Mouse (Mus musculus): ENCODE data around the gene Mettl8. TPM values are rescaled to one million over a fixed set of nuclear protein-coding genes. Genes with fewer than 3 reads are reported as not detected.

Mettl8 gene
- polyA plus RNA-seq, 1 experiment = 1.4 TPM

DNA sequence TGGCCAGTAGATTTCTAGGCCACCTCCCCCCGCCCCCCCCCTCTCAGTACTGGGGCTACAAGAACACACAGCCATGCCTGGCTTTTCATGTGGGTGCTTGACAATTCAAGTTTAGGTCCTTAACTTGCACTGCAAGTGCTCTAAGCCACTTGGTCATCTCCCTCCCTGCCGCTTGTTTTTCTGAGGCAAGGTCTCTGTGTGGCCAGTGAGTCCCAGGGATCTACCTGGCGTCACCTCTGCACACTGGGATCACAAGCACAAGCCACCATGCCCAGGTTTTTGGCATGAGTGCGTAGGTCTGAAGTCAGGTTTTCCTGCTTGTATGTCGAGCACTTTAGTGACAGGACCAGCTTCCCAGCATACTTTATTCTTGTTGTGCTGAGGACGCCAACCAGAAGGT lies 31.4 kb downstream of the Mettl8 start:
- H3K27ac ChIP-seq (ENCODE audit: insufficient read depth, low read depth, low read length) = no peak overlapping the region
- WGBS = 94% methylated on average over 6 of the region's 6 CpGs
- TF ChIP-seq CTCF (IDR thresholded peaks at IDR 0.05; ENCODE audit: extremely low read depth, insufficient read length, insufficient replicate concordance, low read depth, low read length) (no peak), POLR2A (IDR thresholded peaks at IDR 0.05; ENCODE audit: low read depth, low read length) (no peak)
- H3K4me3 ChIP-seq (ENCODE audit: low read depth, low read length) = no peak overlapping the region
- no peaks in the 10 kb centered on the region for H3K4me1 ChIP-seq (ENCODE audit: control insufficient read depth, insufficient read depth, insufficient read length, low read length)
- H3K36me3 ChIP-seq (ENCODE audit: control insufficient read depth, insufficient read depth, low read length) = no peaks in the 10 kb centered on the region
- no peaks in the 10 kb centered on the region for H3K27me3 ChIP-seq (ENCODE audit: control insufficient read depth, insufficient read depth, low read length)

DNA sequence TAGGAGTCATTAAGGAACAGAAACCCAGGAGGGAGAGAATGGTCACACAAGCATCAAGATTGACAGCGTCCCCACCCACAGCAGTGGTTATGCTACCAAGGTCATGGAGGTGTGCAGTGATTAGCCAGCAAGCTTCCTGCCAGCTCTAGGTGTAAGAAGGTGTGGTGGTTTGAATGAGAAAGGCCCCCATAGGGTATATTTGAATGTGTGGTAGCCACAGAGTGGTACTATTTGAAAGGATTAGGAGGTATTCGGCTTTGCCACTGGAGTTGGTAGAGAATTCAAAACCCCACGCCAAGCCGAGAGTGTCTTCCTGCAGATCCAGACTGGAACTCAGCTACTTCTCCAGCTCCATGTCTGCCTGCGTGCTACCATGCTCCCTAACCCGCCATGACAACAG lies 32.4 kb downstream of the Mettl8 start:
- 92% methylated on average over 6 of the region's 6 CpGs for WGBS

DNA sequence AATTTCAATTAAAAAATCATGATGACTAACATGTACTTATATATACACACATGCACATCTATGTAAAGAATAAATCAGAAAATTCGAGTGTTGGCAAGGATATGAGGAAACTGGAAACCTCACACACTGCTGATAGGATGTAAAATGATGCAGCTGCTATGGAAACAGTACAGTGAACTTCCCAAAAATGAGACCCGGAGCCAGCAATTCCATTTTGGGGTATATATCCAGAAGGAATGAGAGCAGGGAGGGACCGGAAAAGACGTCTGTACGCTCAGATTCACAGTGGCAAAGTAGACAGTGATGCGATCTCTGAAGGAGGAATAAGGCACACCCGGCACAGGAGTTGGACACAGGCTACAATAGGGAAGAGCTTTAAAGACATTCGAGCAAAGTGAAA lies 34.7 kb downstream of the Mettl8 start:
- TF ChIP-seq POLR2A (IDR thresholded peaks at IDR 0.05; ENCODE audit: low read depth, low read length) (no peak), CTCF (IDR thresholded peaks at IDR 0.05; ENCODE audit: extremely low read depth, insufficient read length, insufficient replicate concordance, low read depth, low read length) (no peak)
- H3K4me1 ChIP-seq (ENCODE audit: control insufficient read depth, insufficient read depth, insufficient read length, low read length) = no peaks in the 10 kb centered on the region
- 80% methylated on average over 8 of the region's 8 CpGs for WGBS

More for the DNA sequence above, 32.4 kb downstream of the Mettl8 start:
- Histone ChIP-seq H3K4me3 (ENCODE audit: low read depth, low read length) (no peak overlapping the region), H3K4me1 (ENCODE audit: control insufficient read depth, insufficient read depth, insufficient read length, low read length) (no peaks in the 10 kb centered on the region), H3K27ac (ENCODE audit: insufficient read depth, low read depth, low read length) (no peak overlapping the region), H3K36me3 (ENCODE audit: control insufficient read depth, insufficient read depth, low read length) (no peaks in the 10 kb centered on the region), H3K27me3 (ENCODE audit: control insufficient read depth, insufficient read depth, low read length) (no peaks in the 10 kb centered on the region)
- no peak for TF ChIP-seq POLR2A (IDR thresholded peaks at IDR 0.05; ENCODE audit: low read depth, low read length)
- no peak for TF ChIP-seq CTCF (IDR thresholded peaks at IDR 0.05; ENCODE audit: extremely low read depth, insufficient read length, insufficient replicate concordance, low read depth, low read length)

DNA sequence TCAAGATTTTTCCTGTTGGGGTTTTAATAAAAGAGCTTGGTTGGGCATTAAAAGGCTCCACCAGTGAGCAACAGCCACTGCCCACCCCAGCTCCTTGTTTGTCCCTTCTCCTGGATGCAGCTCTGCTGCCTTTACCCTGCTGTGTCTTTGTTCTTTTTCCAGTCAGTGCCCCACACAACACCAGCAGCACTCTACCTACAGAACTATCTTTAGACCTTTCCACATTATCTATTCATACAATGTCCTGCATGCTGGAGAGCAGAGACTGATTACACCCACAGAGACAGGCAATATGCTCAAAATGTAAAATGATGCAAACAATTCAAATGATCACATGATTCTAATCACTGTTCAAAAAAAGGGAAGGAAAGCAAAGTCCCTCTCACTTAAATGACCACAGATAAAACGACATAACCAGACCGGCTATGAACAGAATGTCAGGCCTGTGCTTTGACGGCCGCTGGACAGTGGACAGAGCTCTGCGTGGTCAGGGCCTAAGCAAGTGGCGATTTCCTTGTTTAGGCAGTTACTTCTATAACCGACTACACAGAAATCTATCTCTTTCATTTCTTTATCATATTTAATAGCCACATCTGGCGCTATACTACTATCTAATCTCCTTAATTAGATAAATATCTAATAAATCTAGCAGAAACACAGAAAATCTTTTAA lies 35.5 kb downstream of the Mettl8 start:
- peaks cover 5% of the 10 kb centered on the region; the same call in 1 of the 2 replicates for H3K36me3 ChIP-seq (ENCODE audit: control insufficient read depth, insufficient read depth, low read length)

More for the DNA sequence above, 34.7 kb downstream of the Mettl8 start:
- Histone ChIP-seq H3K27me3 (ENCODE audit: control insufficient read depth, insufficient read depth, low read length) (no peaks in the 10 kb centered on the region), H3K4me3 (ENCODE audit: low read depth, low read length) (no peak overlapping the region), H3K36me3 (ENCODE audit: control insufficient read depth, insufficient read depth, low read length) (peaks cover 3% of the 10 kb centered on the region; the same call in 1 of the 2 replicates), H3K27ac (ENCODE audit: insufficient read depth, low read depth, low read length) (no peak overlapping the region)

DNA sequence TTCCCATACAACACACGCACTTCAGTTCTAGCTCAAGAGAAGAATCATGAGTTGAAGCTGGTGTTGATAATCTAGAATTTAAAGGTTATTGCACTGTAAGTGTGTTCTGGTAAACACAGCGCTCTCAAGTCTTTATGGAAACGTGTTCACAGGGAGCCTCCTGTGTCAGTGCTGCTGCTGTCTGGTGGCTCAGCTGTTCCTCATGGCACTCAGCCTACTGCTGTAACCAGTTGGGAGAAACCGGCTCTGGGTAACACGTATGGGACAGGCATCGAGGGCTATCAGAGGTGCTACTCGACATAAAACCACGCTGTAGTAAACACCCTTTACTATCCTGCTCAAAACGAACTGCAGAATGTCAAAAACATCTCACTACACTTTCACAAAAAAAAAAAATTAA lies 36.1 kb downstream of the Mettl8 start:
- Histone ChIP-seq H3K27ac (ENCODE audit: insufficient read depth, low read depth, low read length) (no peak overlapping the region), H3K36me3 (ENCODE audit: control insufficient read depth, insufficient read depth, low read length) (peaks cover 6% of the 10 kb centered on the region; the same call in 1 of the 2 replicates), H3K4me3 (ENCODE audit: low read depth, low read length) (no peak overlapping the region), H3K27me3 (ENCODE audit: control insufficient read depth, insufficient read depth, low read length) (no peaks in the 10 kb centered on the region), H3K4me1 (ENCODE audit: control insufficient read depth, insufficient read depth, insufficient read length, low read length) (no peaks in the 10 kb centered on the region)
- 83% methylated on average over 9 of the region's 9 CpGs for WGBS
- TF ChIP-seq POLR2A (IDR thresholded peaks at IDR 0.05; ENCODE audit: low read depth, low read length) = no peak
- TF ChIP-seq CTCF (IDR thresholded peaks at IDR 0.05; ENCODE audit: extremely low read depth, insufficient read length, insufficient replicate concordance, low read depth, low read length) = no peak

More for the DNA sequence above, 35.5 kb downstream of the Mettl8 start:
- TF ChIP-seq CTCF (IDR thresholded peaks at IDR 0.05; ENCODE audit: extremely low read depth, insufficient read length, insufficient replicate concordance, low read depth, low read length) = no peak
- no peak for TF ChIP-seq POLR2A (IDR thresholded peaks at IDR 0.05; ENCODE audit: low read depth, low read length)
- 77% methylated on average over 8 of the region's 8 CpGs for WGBS
- H3K27me3 ChIP-seq (ENCODE audit: control insufficient read depth, insufficient read depth, low read length) = no peaks in the 10 kb centered on the region
- no peak overlapping the region for H3K4me3 ChIP-seq (ENCODE audit: low read depth, low read length)
- H3K4me1 ChIP-seq (ENCODE audit: control insufficient read depth, insufficient read depth, insufficient read length, low read length) = no peaks in the 10 kb centered on the region
- no peak overlapping the region for H3K27ac ChIP-seq (ENCODE audit: insufficient read depth, low read depth, low read length)

DNA sequence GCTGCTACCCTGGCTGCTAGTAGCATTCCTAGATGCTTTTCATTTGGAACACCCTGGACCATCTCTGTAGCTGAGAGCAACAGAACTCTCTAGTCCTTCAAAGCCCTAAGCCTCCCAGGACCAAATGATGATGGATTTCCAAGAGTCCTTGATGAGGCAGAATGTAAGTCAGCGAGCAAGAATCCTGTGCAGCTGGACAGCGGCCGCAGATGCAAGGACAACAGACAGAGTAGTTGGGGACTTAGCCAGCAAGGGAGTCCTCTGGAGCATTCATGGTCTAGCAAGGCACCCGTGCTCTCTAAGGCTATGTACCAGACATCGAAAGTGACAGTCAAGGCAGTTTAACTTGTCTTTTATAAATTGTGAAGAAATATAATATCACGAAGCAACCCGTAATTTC lies 41.9 kb downstream of the Mettl8 start:
- Histone ChIP-seq H3K4me1 (ENCODE audit: control insufficient read depth, insufficient read depth, insufficient read length, low read length) (no peaks in the 10 kb centered on the region), H3K27ac (ENCODE audit: insufficient read depth, low read depth, low read length) (no peak overlapping the region), H3K36me3 (ENCODE audit: control insufficient read depth, insufficient read depth, low read length) (peaks cover 8% of the 10 kb centered on the region; the same call in 1 of the 2 replicates), H3K4me3 (ENCODE audit: low read depth, low read length) (no peak overlapping the region), H3K27me3 (ENCODE audit: control insufficient read depth, insufficient read depth, low read length) (no peaks in the 10 kb centered on the region)
- over 99% methylated on average over 7 of the region's 7 CpGs for WGBS
- TF ChIP-seq CTCF (IDR thresholded peaks at IDR 0.05; ENCODE audit: extremely low read depth, insufficient read length, insufficient replicate concordance, low read depth, low read length) (no peak), POLR2A (IDR thresholded peaks at IDR 0.05; ENCODE audit: low read depth, low read length) (no peak)

DNA sequence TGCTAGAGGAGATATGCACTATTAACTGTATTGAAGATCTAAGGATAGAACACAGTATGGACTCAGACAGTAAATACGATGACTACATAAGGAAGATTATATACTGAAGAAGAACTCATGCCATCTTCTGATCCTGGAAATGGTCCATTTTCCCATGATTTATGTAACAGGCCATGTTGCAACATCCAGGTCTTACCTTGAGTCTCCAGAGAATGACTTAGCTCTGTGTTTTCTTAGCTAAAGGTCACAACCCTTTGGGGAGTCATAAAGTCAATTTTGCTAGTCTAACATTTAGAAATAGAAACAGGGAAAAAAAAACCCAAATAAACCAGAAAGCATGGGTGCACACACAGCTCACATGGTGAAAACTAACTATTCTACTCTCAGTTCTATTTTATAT lies 43.6 kb downstream of the Mettl8 start:
- Histone ChIP-seq H3K4me1 (ENCODE audit: control insufficient read depth, insufficient read depth, insufficient read length, low read length) (no peaks in the 10 kb centered on the region), H3K4me3 (ENCODE audit: low read depth, low read length) (no peak overlapping the region), H3K27ac (ENCODE audit: insufficient read depth, low read depth, low read length) (no peak overlapping the region), H3K36me3 (ENCODE audit: control insufficient read depth, insufficient read depth, low read length) (peaks cover 8% of the 10 kb centered on the region; the same call in 1 of the 2 replicates), H3K27me3 (ENCODE audit: control insufficient read depth, insufficient read depth, low read length) (no peaks in the 10 kb centered on the region)
- 92% methylated on average over 1 of the region's 1 CpGs for WGBS
- no peak for TF ChIP-seq CTCF (IDR thresholded peaks at IDR 0.05; ENCODE audit: extremely low read depth, insufficient read length, insufficient replicate concordance, low read depth, low read length)
- no peak for TF ChIP-seq POLR2A (IDR thresholded peaks at IDR 0.05; ENCODE audit: low read depth, low read length)

Data from small intestine, adult 2 months (tissue).